Mouse (Mus musculus): Measurements from ENCODE around the gene Grcc10.

The Grcc10 gene

DNA sequence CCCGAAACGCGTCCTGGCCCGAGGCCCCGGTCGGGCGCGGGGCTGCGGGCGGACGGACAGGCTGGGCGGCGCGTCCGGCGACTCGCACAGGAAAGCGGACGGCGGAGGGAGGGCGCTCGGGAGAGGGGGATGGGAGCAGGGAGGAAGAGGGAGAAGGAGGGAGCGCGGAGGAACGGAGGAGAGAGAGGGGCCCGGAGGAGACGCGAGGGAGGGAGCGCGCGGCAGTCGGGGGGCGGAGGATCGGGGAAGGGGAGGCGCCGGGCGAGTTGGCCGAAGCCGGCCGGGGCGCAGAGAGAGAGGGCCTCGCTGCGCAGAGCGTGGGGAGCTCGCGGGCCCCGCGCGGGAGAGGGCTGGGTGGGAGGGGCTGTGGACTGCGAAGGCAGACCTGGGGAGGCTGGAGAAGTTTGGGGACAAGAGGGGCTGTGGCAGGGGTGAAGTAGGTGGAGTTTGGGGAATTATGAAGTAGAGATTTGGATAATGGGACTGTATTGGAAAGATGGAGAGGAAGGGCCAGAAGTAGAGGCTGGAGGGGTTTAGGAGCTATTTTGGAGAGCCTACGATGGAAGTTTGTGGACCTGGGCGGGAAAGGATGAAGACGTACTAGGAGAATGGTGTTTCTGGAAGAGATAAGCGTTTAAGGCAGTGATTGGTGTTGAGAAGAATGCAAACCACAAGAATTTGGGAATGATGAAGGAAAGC lies 15.6 kb upstream of the Grcc10 start:
- no peak for DNase-seq (ENCODE audit: low spot score)

DNA sequence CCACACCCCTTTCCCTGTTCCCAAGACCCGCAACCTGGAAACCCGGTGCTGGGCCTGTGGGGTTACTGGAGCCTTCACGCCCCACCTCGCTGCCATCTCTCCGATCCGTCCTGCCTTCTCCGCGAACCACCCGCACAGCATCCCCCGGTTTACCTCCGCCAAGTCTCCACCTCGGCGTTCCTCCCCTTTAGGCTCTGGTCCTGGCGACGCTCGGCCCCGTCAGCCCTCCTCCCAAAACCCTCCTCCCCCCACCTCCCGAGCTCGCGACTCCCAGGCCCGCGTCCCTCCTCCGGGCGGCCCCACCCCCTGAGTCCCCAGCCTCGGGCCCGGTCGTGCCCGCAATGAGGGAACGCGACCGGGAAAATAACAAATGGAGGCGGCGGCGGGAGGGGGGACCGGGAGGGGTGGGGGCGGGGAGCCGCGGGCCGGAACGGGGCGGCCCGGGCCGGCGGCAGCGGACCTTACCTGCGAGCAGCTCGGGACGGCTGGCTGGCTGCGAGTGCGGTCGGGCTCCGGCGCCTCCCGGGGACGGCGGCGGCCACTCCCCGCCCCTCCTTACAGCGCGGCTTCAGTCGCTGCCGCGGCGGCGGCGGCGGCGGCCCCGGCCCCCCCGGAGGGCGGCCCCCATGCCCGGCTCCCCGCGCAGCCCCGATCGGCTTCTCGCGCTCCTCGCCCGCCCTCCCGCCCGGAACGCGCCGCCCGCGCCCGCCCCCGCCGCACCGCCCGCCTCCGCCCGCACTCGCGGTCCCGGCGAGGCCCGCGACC lies 14.8 kb upstream of the Grcc10 start, which contains the start of the genes Gm45234 and Atn1:
Gm45234 (minus strand) TSS at position 191 of the 765 bp plus-strand sequence.
Atn1 (minus strand) TSS at position 694 of the 765 bp plus-strand sequence.
- DNase-seq (ENCODE audit: low spot score): no peak

DNA sequence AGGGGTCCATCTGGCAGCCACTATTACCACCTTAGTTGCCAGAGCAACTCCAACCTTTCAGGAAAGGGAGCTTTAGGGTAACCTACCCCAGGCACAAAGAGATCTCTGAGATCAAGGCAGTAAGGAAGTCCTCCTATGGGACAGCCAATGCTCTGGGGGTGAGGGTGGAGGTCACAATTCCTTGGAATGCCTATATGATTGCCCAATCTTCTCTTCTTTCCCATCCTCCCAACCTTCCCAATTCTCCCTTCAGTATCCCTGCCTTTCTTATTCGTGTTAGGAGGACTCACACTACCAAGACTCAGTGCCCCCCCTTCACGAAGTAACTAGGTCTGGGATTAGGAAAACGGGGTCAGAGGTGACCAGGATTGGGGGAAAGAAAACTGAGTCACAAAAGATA lies 14.1 kb upstream of the Grcc10 start:
- DNase-seq (ENCODE audit: low spot score): no peak

- no peak for DNase-seq (ENCODE audit: low spot score)
Observed at GRCm38 (mm10) chr6:124753861-124754260, 12.7 kb upstream of the Grcc10 start.

DNA sequence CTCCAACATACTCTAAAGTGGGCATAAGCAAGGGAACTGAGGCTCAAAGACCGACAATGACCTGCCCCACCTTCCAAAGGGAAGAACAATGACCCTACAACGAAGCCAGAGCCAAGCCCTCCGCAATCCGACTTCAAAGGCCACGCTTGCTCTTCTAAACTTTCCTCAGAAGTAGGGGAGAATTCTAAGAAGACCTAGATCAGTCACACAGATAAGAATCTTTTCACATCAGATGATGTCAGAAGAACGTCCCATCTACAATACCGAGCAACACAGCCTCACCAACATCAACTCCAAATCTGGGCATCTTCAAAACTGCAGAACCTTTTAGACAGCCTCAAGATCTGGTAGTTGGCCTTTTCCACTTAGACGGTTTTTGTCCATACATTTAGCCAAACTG lies 9.2 kb upstream of the Grcc10 start:
- DNase-seq (ENCODE audit: low spot score): no peak

- DNase-seq (ENCODE audit: low spot score): no peak
Observed at GRCm38 (mm10) chr6:124746654-124747632, 5.8 kb upstream of the Grcc10 start.

GRCm38 (mm10) chr6:124746296-124746605 lies 5.1 kb upstream of the Grcc10 start:
- DNase-seq (ENCODE audit: low spot score): no peak

DNA sequence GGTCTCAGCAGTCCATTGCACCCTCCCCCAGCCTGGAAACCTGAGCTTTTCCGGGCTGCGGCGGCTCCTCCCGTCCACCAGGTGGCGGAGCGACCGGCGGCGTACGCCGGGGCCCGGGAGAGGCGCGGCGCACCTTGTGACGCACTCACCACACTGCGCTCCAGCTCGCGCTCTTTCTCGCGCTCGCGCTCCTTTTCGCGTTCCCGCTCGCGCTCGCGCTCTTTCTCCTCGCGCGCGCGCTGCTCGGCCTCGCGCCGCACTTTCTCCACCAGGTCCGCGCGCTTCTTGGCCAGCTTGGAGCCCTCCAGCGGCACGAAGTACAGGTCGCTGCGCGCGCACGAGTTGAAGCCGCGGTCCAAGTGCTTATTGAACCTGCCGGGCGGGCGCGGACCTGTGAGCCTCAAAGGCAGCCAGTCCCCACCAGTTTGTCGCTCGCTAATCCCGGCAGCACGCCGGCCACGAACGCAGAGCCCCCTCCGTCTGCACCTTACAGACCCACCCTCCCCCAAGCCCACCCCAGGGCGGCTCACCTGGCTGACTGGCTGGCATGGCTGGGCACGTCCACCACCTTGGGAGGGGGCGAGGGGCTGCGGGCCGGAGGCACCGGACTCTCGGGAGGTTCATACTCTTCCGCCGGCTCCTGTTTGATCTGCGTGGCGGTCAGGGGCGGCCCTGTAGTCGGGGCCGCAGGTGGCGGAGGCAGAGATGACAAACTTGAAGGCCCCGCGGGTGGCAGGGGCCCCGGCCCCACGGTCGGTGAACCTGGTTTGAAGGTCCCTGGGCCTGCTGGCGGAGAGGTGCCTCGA lies 4.5 kb upstream of the Grcc10 start:
- DNase-seq (ENCODE audit: low spot score): peak; percentile 81

- no peak for DNase-seq (ENCODE audit: low spot score)
Observed at GRCm38 (mm10) chr6:124744755-124745321, 3.7 kb upstream of the Grcc10 start.

GRCm38 (mm10) chr6:124743647-124744046 lies 2.5 kb upstream of the Grcc10 start:
- no peak for DNase-seq (ENCODE audit: low spot score)

DNA sequence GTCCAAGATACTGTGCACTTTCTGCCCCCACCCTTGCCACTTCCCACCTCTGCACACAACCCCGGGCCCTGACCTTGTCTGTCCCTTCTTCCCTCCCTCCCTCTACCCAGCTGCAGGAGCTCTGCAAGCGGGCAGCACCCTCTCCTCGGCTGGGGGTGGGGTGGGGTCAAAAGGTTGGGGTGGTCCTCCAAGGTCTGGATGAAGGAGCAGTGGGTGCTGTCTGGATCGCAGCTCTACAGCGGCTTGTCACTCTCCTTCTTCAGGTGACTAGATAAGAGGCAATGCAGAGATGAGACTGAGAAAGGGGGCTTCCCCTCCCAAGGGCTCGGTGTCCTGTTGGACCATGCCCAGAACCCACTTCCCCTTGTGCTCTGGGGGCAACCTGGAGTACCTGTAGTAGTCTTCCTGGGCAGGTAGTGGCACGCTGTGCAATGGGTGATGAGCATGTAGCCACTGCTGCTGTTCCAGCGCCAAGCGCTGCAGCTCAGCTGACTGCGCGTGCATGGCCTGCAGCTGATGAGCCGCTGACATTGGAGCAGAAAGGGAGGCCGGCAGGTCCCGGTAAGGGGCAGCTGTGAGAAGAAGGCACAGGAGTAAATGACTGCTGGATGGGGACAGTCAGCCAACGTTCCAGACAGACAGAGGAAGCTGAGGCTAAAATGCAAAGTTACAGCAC lies 1.8 kb upstream of the Grcc10 start:
- no peak for DNase-seq (ENCODE audit: low spot score)

GRCm38 (mm10) chr6:124741842-124742241 lies 668 bp upstream of the Grcc10 start:
- DNase-seq (ENCODE audit: low spot score): no peak

DNA sequence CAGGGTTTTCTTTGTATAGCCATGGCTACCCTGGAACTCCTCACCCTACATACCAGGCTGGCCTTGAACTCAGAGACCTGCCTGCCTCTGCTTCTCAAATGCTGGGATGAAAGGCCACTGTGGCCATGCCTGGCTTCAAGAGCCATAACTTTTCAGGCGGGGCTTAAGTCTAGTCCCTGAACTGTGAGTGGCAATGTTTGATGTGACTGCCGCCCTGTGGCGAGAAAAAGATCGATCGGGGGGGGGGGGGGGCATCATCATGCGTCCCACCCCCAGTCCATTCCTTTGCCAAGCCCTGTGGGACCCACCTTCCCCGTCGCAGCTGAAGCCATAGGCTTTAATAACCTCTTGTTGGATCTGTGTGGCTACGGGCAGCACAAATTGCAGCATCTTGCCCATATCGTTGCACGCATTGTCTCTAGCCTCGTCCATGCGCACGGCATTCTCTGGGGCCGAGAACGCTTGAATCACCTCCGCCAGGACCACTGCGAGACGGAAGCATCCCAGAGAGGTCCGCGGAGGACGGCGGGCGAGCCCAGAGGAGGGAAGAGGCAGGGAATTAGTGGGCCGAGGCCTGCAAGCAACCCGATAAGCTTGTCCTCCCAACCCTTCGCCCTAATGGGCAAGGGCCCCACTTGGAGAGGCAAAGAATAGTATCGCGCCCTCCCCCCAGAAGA lies 825 bp downstream of the Grcc10 start:
- no peak for DNase-seq (ENCODE audit: low spot score)

DNA sequence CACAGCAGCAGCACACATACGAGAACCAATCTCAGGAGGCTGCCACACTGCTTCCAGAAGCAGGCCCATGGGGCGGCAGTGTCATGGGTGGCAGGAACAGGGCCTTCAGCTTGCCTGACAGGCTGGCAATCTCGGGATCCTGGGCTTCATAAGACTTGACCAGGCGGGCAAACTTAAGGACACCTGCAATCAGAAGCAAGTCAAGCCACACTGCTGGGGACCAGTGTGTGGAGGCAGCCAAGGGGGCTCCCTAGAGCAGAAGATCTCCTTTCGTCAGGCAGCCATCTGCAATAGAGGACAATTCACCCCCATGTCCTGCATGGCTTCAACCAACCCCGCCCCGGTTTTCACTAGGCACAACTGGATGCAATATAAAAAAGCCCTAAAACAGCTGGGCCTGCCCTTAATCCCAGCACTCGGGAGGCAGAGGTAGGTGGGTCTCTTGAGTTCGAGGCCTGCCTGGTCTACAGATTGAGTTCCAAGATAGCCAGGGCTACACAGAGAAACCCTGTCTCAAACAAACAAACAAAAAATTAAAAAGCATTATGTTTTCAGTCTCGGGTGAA lies 1.9 kb downstream of the Grcc10 start:
- DNase-seq (ENCODE audit: low spot score): no peak

- no peak for DNase-seq (ENCODE audit: low spot score)
Observed at GRCm38 (mm10) chr6:124738511-124739023, 2.6 kb downstream of the Grcc10 start, which contains the start of gene Ptpn6. Ptpn6 (minus strand) TSS chr6:124738714.

- no peak for DNase-seq (ENCODE audit: low spot score)
Observed at GRCm38 (mm10) chr6:124737040-124737439, 4.1 kb downstream of the Grcc10 start.

GRCm38 (mm10) chr6:124734417-124734816 lies 6.8 kb downstream of the Grcc10 start:
- DNase-seq (ENCODE audit: low spot score): no peak

DNA sequence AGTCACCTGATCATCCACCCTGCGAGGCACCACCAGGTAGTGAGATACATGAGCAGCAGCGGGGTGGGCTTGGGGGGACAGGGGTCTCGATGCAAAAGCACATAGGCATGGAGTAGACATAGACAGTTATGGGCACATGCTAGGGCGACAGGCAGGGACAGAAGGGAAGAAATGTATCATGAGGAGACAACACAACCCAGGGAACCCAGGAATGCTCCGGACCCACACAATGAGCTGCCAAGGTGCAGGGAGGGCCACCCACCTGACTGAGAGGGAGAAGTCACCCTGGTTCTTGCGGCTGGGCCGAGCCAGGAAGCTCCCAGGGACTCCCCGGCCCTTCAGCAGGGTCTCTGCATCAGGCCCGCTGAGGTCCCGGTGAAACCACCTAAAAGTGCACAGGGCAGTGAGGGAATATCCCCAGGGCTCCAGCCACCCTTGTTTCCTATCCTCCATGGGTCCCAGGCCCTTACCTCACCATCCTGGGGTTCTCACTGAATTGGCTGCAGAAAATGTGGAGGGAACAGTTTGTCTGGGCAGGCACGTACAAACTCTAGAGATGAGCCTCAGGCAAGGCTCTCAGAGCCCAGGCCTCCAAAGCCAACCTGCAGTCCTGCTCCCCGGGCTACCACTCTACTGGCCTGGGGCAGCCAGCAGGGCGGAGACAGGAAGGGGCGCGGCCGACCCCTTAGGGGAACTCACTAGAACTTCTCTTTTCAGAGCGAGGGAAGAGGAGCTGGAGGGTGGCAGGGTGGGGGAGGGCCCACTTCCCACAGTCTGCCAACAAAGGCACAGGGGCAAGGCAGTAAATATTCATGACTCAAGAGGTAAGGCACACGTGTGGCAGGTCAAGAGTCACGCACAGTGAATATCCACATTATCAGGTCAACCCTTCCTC lies 8.5 kb downstream of the Grcc10 start:
- DNase-seq (ENCODE audit: low spot score): no peak

Data from layer of hippocampus, adult 9-10 months (tissue).